Mouse (Mus musculus): ENCODE measurements around the gene Jph3. TPM values are rescaled to one million over a fixed set of nuclear protein-coding genes. Genes with fewer than 3 reads are reported as not detected.
A peak's percentile ranks its signal among the peaks of the same experiment; 100 is the strongest.

Gene Jph3
- polyA plus RNA-seq, 1 experiment from 2014 or later = 27.4 TPM

- H3K36me3 ChIP-seq (replicated peaks) = no peaks in the 10 kb centered on the region
- H3K27ac ChIP-seq = no peak overlapping the region
- H3K4me3 ChIP-seq (replicated peaks) = no peak overlapping the region
- 95% methylated on average over 2 of the region's 2 CpGs for WGBS
- H3K9me3 ChIP-seq = no peaks in the 10 kb centered on the region
- no peak for ATAC-seq (ENCODE audit: low FRiP score)
- H3K4me1 ChIP-seq = peaks cover 18% of the 10 kb centered on the region
- H3K4me2 ChIP-seq = no peak overlapping the region
- no peak overlapping the region for H3K9ac ChIP-seq
- H3K27me3 ChIP-seq = no peaks in the 10 kb centered on the region
Observed at GRCm38 (mm10) chr8:121699936-121700335, 29.5 kb upstream of the Jph3 start.

DNA sequence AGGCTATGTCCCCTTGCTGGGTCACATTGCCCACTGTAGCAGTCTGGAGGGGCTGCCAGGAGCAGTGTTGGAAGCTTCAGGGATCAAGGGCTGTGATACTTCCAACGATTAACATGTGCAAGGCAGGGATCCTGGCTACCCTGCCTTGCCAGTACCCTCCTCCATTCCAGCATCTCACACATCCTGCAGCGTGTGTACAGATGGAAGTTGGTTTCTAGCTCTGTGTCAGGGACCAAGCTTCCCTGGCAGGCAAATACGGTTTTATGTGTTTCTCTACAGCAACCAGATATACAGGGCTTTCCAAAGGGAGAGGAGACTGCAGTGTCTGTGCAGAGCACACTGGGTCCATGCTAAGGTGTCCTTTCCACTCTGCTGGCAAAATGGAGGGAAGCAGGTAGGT is 24.2 kb upstream of the Jph3 start:
- no peak for ATAC-seq (ENCODE audit: low FRiP score)
- H3K4me2 ChIP-seq = no peak overlapping the region
- 70% methylated on average over 3 of the region's 3 CpGs for WGBS
- no peak overlapping the region for H3K9ac ChIP-seq
- no peaks in the 10 kb centered on the region for H3K36me3 ChIP-seq (replicated peaks)
- H3K4me3 ChIP-seq (replicated peaks) = no peak overlapping the region
- H3K27me3 ChIP-seq = peaks cover 5% of the 10 kb centered on the region
- H3K9me3 ChIP-seq = no peaks in the 10 kb centered on the region
- H3K27ac ChIP-seq = no peak overlapping the region
- H3K4me1 ChIP-seq = no peaks in the 10 kb centered on the region

DNA sequence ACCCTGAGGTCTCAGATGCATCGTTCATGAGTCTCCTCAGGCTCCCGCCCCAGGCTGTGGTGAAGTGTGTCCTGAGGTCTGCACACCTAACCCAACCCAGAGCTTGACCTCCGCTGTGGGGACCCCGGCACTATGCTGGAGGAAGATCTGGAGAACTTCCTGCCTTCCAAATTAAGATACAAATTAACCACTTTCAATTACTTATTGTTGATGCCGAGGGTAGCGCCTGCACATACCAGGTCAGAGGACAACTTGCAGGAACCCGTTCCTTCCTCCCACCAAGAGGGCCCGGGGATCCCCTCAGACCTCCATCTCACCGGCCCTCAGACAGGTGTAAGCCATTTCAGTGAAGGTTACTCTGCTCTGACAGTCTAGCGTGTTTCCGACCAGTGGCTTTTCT is 22.5 kb upstream of the Jph3 start:
- Histone ChIP-seq H3K9ac (no peak overlapping the region), H3K27ac (no peak overlapping the region), H3K4me3 (replicated peaks) (no peak overlapping the region), H3K4me1 (no peaks in the 10 kb centered on the region), H3K4me2 (no peak overlapping the region), H3K36me3 (replicated peaks) (no peaks in the 10 kb centered on the region), H3K9me3 (no peaks in the 10 kb centered on the region), H3K27me3 (peaks cover 5% of the 10 kb centered on the region)
- ATAC-seq (ENCODE audit: low FRiP score) = no peak
- 87% methylated on average over 11 of the region's 11 CpGs for WGBS

DNA sequence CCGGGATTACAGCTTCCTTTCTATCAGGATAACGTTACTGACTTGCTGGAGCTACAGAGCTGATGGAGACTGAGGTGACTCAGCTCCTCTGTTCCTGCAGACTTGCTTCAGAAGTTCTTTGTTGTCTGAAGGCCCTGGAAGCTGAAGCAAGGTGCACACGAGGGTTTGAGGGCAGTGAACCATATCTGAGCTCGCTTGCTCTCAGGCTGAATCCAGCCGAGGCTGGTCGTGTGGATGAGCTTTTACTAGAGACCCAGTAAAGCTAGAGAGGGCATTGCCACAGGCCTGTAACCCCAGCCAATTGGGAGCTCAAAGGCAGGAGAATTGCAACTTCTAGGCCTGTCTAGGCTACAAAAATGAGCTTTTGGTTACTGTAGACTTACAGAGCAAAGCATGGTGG is 21.0 kb upstream of the Jph3 start:
- Histone ChIP-seq H3K27ac (no peak overlapping the region), H3K36me3 (replicated peaks) (no peaks in the 10 kb centered on the region), H3K9me3 (no peaks in the 10 kb centered on the region), H3K4me3 (replicated peaks) (no peak overlapping the region), H3K27me3 (peaks cover 5% of the 10 kb centered on the region), H3K4me1 (no peaks in the 10 kb centered on the region), H3K9ac (0 out of 2 replicates have a peak overlapping the region, but pooled peaks have one; percentile 7), H3K4me2 (no peak overlapping the region)
- WGBS = 48% methylated on average over 6 of the region's 6 CpGs
- ATAC-seq (ENCODE audit: low FRiP score) = no peak

- Histone ChIP-seq H3K9ac (no peak overlapping the region), H3K4me1 (peaks cover 13% of the 10 kb centered on the region), H3K4me2 (peak overlapping the region; percentile 40), H3K27ac (no peak overlapping the region), H3K36me3 (replicated peaks) (no peaks in the 10 kb centered on the region), H3K27me3 (peaks cover 34% of the 10 kb centered on the region), H3K4me3 (replicated peaks) (no peak overlapping the region), H3K9me3 (no peaks in the 10 kb centered on the region)
- peak; percentile 69 for ATAC-seq (ENCODE audit: low FRiP score)
- WGBS = 49% methylated on average over 14 of the region's 14 CpGs
Observed at GRCm38 (mm10) chr8:121717502-121717901, 11.9 kb upstream of the Jph3 start.

- Histone ChIP-seq H3K4me2 (peak overlapping the region; percentile 40), H3K27ac (no peak overlapping the region; the same call in 1 of the 2 replicates), H3K4me3 (replicated peaks) (no peak overlapping the region), H3K9ac (no peak overlapping the region), H3K4me1 (peaks cover 13% of the 10 kb centered on the region), H3K36me3 (replicated peaks) (no peaks in the 10 kb centered on the region), H3K9me3 (no peaks in the 10 kb centered on the region), H3K27me3 (peaks cover 34% of the 10 kb centered on the region)
- ATAC-seq (ENCODE audit: low FRiP score) = peak; percentile 90
- 30% methylated on average over 12 of the region's 12 CpGs for WGBS
Observed at GRCm38 (mm10) chr8:121717982-121718425, 11.4 kb upstream of the Jph3 start.

- Histone ChIP-seq H3K4me1 (peaks cover 13% of the 10 kb centered on the region), H3K9me3 (no peaks in the 10 kb centered on the region), H3K4me3 (replicated peaks) (no peak overlapping the region), H3K27ac (no peak overlapping the region), H3K4me2 (no peak overlapping the region), H3K27me3 (peaks cover 32% of the 10 kb centered on the region), H3K9ac (no peak overlapping the region), H3K36me3 (replicated peaks) (no peaks in the 10 kb centered on the region)
- ATAC-seq (ENCODE audit: low FRiP score) = no peak
- WGBS = 64% methylated on average over 6 of the region's 6 CpGs
Observed at GRCm38 (mm10) chr8:121718925-121719324, 10.5 kb upstream of the Jph3 start.

GRCm38 (mm10) chr8:121721072-121721471 is 8.4 kb upstream of the Jph3 start:
- H3K27ac ChIP-seq = no peak overlapping the region
- H3K4me3 ChIP-seq (replicated peaks) = no peak overlapping the region
- no peak overlapping the region for H3K9ac ChIP-seq
- WGBS = 65% methylated on average over 6 of the region's 6 CpGs
- peaks cover 16% of the 10 kb centered on the region for H3K27me3 ChIP-seq
- H3K4me1 ChIP-seq = peaks cover 7% of the 10 kb centered on the region
- H3K36me3 ChIP-seq (replicated peaks) = no peaks in the 10 kb centered on the region
- no peak for ATAC-seq (ENCODE audit: low FRiP score)
- H3K9me3 ChIP-seq = no peaks in the 10 kb centered on the region
- H3K4me2 ChIP-seq = no peak overlapping the region

GRCm38 (mm10) chr8:121723846-121724245 is 5.6 kb upstream of the Jph3 start:
- Histone ChIP-seq H3K9ac (no peak overlapping the region), H3K4me3 (replicated peaks) (no peak overlapping the region), H3K27me3 (peaks cover 30% of the 10 kb centered on the region), H3K36me3 (replicated peaks) (no peaks in the 10 kb centered on the region), H3K4me1 (no peaks in the 10 kb centered on the region), H3K4me2 (no peak overlapping the region), H3K9me3 (peaks cover 6% of the 10 kb centered on the region; the same call in 1 of the 2 replicates), H3K27ac (no peak overlapping the region)
- WGBS = 83% methylated on average over 11 of the region's 12 CpGs
- no peak for ATAC-seq (ENCODE audit: low FRiP score)

DNA sequence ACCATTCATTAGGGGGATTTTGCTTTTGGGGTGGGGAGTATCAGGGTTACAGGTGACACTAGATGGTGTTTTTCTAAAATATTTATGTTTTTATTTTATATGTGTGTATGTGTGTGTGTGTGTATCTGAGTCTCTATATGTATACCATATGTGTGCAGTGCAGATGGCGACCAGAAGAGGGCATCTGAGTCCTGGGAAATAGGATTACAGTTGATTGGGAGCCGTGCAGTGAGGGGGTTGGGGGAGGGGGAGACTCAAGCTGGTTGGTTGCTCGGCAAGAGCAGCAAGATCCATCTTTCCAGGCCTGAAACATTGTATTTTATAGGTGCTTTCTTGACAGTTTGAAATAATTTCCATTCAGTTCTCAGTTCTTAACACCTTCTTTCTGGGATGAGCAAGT is 2.3 kb upstream of the Jph3 start:
- no peak for ATAC-seq (ENCODE audit: low FRiP score)
- Histone ChIP-seq H3K27ac (no peak overlapping the region), H3K4me2 (no peak overlapping the region), H3K9me3 (peaks cover 6% of the 10 kb centered on the region; the same call in 1 of the 2 replicates), H3K9ac (no peak overlapping the region), H3K36me3 (replicated peaks) (no peaks in the 10 kb centered on the region), H3K4me1 (peaks cover 22% of the 10 kb centered on the region), H3K4me3 (replicated peaks) (no peak overlapping the region), H3K27me3 (peaks cover 59% of the 10 kb centered on the region)
- 63% methylated on average over 3 of the region's 3 CpGs for WGBS

GRCm38 (mm10) chr8:121729754-121730153 is 331 bp downstream of the Jph3 start:
- Histone ChIP-seq H3K27ac (no peak overlapping the region), H3K9ac (peak overlapping the region; percentile 33), H3K9me3 (peaks cover 6% of the 10 kb centered on the region; the same call in 1 of the 2 replicates), H3K4me1 (peaks cover 29% of the 10 kb centered on the region), H3K27me3 (peaks cover 76% of the 10 kb centered on the region), H3K4me3 (replicated peaks) (peak overlapping the region; percentile 59), H3K36me3 (replicated peaks) (no peaks in the 10 kb centered on the region), H3K4me2 (peak overlapping the region; percentile 68)
- WGBS = under 1% methylated on average over 32 of the region's 54 CpGs
- ATAC-seq (ENCODE audit: low FRiP score) = peak; percentile 28

DNA sequence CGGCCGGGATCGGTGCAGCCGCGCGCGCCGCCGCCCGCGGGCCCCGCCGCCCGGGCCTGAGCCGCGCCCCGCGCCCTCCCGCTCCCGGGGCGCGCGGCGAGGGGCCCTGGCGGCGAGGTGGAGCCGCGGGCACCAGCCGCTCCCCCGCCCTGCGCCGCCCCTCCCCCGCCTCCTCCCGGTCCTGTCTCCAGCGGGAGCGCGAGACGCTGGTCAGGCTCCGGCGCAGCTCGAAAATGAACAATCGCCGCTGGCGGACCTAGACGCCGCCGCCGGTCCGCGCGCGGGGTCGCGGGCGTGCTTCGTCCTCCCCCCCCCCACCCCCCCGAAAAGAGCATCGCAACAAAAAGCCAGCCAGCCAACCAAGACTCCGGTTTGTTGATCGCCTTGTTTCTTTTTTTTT is 747 bp downstream of the Jph3 start:
- Histone ChIP-seq H3K27ac (no peak overlapping the region), H3K4me3 (replicated peaks) (peak overlapping the region; percentile 59), H3K9ac (peak overlapping the region; percentile 61), H3K27me3 (peaks cover 76% of the 10 kb centered on the region), H3K4me2 (peak overlapping the region; percentile 68), H3K4me1 (peaks cover 29% of the 10 kb centered on the region), H3K9me3 (peaks cover 6% of the 10 kb centered on the region; the same call in 1 of the 2 replicates), H3K36me3 (replicated peaks) (no peaks in the 10 kb centered on the region)
- peak; percentile 42; the same call in 1 of the 2 replicates for ATAC-seq (ENCODE audit: low FRiP score)
- WGBS = 1% methylated on average over 25 of the region's 60 CpGs

DNA sequence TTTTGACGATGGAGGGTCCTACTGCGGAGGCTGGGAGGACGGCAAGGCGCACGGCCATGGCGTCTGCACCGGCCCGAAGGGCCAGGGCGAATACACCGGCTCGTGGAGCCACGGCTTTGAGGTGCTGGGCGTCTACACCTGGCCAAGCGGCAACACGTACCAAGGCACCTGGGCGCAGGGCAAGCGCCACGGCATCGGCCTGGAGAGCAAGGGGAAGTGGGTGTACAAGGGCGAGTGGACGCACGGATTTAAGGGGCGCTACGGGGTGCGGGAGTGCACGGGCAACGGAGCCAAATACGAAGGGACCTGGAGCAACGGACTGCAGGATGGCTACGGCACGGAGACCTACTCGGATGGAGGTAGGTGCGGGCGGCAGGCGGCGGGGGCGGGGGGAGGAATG is 1.2 kb downstream of the Jph3 start:
- H3K4me3 ChIP-seq (replicated peaks) = peak overlapping the region; percentile 59
- peaks cover 6% of the 10 kb centered on the region; the same call in 1 of the 2 replicates for H3K9me3 ChIP-seq
- H3K9ac ChIP-seq = peak overlapping the region; percentile 61
- H3K27ac ChIP-seq = no peak overlapping the region
- under 1% methylated on average over 37 of the region's 37 CpGs for WGBS
- H3K36me3 ChIP-seq (replicated peaks) = no peaks in the 10 kb centered on the region
- no peak for ATAC-seq (ENCODE audit: low FRiP score)
- peaks cover 76% of the 10 kb centered on the region for H3K27me3 ChIP-seq
- peaks cover 29% of the 10 kb centered on the region for H3K4me1 ChIP-seq
- peak overlapping the region; percentile 68 for H3K4me2 ChIP-seq

Measured in forebrain, embryonic 12.5 days (tissue).